Mouse (Mus musculus): ENCODE measurements at regions not wholly inside any gene's neighbourhood (a gene's known extent, or its start where the extent isn't known, plus 50 kb on each side); places are given as distances from the start of the nearest gene placed in this dataset.
"Not testable (repeated sequence)": the region's sequence is repeated elsewhere in the genome, so short reads cannot be mapped to it uniquely, and the experiment has no call there.

GRCm38 (mm10) chr16:12516834-12517685 lies 533.1 kb downstream of the Shisa9 start:
- no peak for DNase-seq (ENCODE audit: low spot score)

- no peak for DNase-seq (ENCODE audit: low spot score)
These were observed 534.4 kb downstream of the Shisa9 start for GRCm38 (mm10) chr16:12518264-12518663.

- DNase-seq (ENCODE audit: low spot score), result no peak
These were observed 538.0 kb downstream of the Shisa9 start for GRCm38 (mm10) chr16:12521711-12522476.

GRCm38 (mm10) chr16:12548462-12548861 lies 561.0 kb upstream of the Ercc4 start:
- no peak for DNase-seq (ENCODE audit: low spot score)

- DNase-seq (ENCODE audit: low spot score), result no peak
These were observed 520.6 kb upstream of the Ercc4 start for GRCm38 (mm10) chr16:12588889-12589288.

GRCm38 (mm10) chr16:12608259-12608658 lies 501.2 kb upstream of the Ercc4 start:
- DNase-seq (ENCODE audit: low spot score), result peak; percentile 3

- DNase-seq (ENCODE audit: low spot score), result no peak
These were observed 498.4 kb upstream of the Ercc4 start for GRCm38 (mm10) chr16:12611106-12611505.

GRCm38 (mm10) chr16:12617781-12618180 lies 491.7 kb upstream of the Ercc4 start:
- DNase-seq (ENCODE audit: low spot score), result no peak

- no peak for DNase-seq (ENCODE audit: low spot score)
These were observed 477.0 kb upstream of the Ercc4 start for GRCm38 (mm10) chr16:12632533-12632932.

GRCm38 (mm10) chr16:12638971-12639640 lies 470.4 kb upstream of the Ercc4 start:
- DNase-seq (ENCODE audit: low spot score), result no peak

GRCm38 (mm10) chr16:12643053-12643452 lies 466.4 kb upstream of the Ercc4 start:
- no peak for DNase-seq (ENCODE audit: low spot score)

- no peak for DNase-seq (ENCODE audit: low spot score)
These were observed 464.9 kb upstream of the Ercc4 start for GRCm38 (mm10) chr16:12644621-12645020.

- DNase-seq (ENCODE audit: low spot score), result no peak
These were observed 457.3 kb upstream of the Ercc4 start for GRCm38 (mm10) chr16:12652180-12652579.

- not testable (repeated sequence) for DNase-seq (ENCODE audit: low spot score)
These were observed 435.8 kb upstream of the Ercc4 start for GRCm38 (mm10) chr16:12673656-12674055.

- DNase-seq (ENCODE audit: low spot score), result no peak
These were observed 428.0 kb upstream of the Ercc4 start for GRCm38 (mm10) chr16:12681474-12681873.

GRCm38 (mm10) chr16:12685816-12686215 lies 423.7 kb upstream of the Ercc4 start:
- no peak for DNase-seq (ENCODE audit: low spot score)

GRCm38 (mm10) chr16:12691776-12692175 lies 417.7 kb upstream of the Ercc4 start:
- DNase-seq (ENCODE audit: low spot score), result no peak

GRCm38 (mm10) chr16:12692739-12693292 lies 416.7 kb upstream of the Ercc4 start:
- DNase-seq (ENCODE audit: low spot score), result no peak

GRCm38 (mm10) chr16:12693346-12693745 lies 416.1 kb upstream of the Ercc4 start:
- no peak for DNase-seq (ENCODE audit: low spot score)

- no peak for DNase-seq (ENCODE audit: low spot score)
These were observed 414.8 kb upstream of the Ercc4 start for GRCm38 (mm10) chr16:12694646-12695045.

- DNase-seq (ENCODE audit: low spot score), result peak; percentile 19
These were observed 412.4 kb upstream of the Ercc4 start for GRCm38 (mm10) chr16:12696939-12697621.

- no peak for DNase-seq (ENCODE audit: low spot score)
These were observed 409.9 kb upstream of the Ercc4 start for GRCm38 (mm10) chr16:12699557-12699956.
